Mouse (Mus musculus): Measurements from ENCODE around the gene 4930412O13Rik. TPM values are rescaled to one million over a fixed set of nuclear protein-coding genes. Genes with fewer than 3 reads are reported as not detected.

The 4930412O13Rik gene
- polyA plus RNA-seq, 1 experiment from 2014 or later: not detected

DNA sequence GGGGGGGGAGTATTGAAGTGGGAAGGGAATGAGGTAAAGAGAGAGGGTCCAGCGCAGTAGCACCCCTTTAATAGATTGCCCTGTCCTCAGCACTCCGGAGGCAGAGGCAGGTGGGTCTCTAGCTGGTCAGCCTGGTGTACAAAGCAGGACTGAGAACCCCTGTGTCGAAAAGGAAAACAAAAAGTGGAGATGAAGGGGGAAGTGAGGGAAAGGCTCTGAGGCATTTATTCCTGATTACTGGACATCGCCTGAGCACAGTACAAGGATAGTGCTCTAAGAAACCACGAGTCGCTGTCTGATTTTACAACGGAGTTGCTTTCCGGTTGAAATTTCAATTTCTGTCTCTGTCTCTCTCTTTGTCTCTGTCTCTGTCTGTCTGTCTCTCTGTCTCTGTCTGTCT, 9.2 kb downstream of the 4930412O13Rik start:
- WGBS: 3% methylated on average over 8 of the region's 8 CpGs
- H3K27ac ChIP-seq (ENCODE audit: low read depth, low read length): no peak overlapping the region
- H3K4me3 ChIP-seq (ENCODE audit: low read depth, low read length): no peak overlapping the region
- ATAC-seq (ENCODE audit: low read depth): no peak
- no peak overlapping the region for H3K9ac ChIP-seq (replicated peaks; ENCODE audit: low read depth, low read length)
- H3K27me3 ChIP-seq (ENCODE audit: control insufficient read depth, insufficient read depth, low read length): peaks cover 66% of the 10 kb centered on the region
- H3K9me3 ChIP-seq (ENCODE audit: control insufficient read depth, low read length): no peaks in the 10 kb centered on the region
- H3K4me2 ChIP-seq (ENCODE audit: low read depth, low read length): no peak overlapping the region
- H3K4me1 ChIP-seq (ENCODE audit: control insufficient read depth, insufficient read depth, low read length): no peaks in the 10 kb centered on the region
- no peaks in the 10 kb centered on the region for H3K36me3 ChIP-seq (ENCODE audit: control insufficient read depth, insufficient read depth, low read length)

DNA sequence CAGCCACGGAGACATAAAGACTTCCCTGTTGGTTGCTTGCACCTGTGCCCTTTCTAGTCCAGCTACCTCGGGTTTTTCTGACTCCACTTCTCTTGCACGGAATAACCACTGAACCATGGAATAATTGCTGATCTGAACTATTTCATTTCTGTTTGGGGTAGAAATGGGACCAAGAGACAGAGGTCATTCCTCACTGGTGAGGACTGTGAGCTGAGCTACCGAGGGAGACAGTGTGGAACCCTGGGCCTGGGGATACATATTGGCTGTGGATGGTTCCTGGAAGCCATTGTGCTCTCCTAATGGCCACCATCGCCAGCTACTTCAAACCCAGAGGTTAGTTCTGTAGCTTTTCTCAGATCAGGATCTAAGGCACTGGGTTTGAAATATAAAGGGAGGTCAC, 9.9 kb downstream of the 4930412O13Rik start:
- Histone ChIP-seq H3K27me3 (ENCODE audit: control insufficient read depth, insufficient read depth, low read length) (peaks cover 60% of the 10 kb centered on the region), H3K4me2 (ENCODE audit: low read depth, low read length) (no peak overlapping the region), H3K9me3 (ENCODE audit: control insufficient read depth, low read length) (no peaks in the 10 kb centered on the region), H3K4me1 (ENCODE audit: control insufficient read depth, insufficient read depth, low read length) (no peaks in the 10 kb centered on the region), H3K4me3 (ENCODE audit: low read depth, low read length) (no peak overlapping the region), H3K36me3 (ENCODE audit: control insufficient read depth, insufficient read depth, low read length) (no peaks in the 10 kb centered on the region), H3K9ac (replicated peaks; ENCODE audit: low read depth, low read length) (no peak overlapping the region), H3K27ac (ENCODE audit: low read depth, low read length) (no peak overlapping the region)
- no peak for ATAC-seq (ENCODE audit: low read depth)
- 1% methylated on average over 5 of the region's 5 CpGs for WGBS

DNA sequence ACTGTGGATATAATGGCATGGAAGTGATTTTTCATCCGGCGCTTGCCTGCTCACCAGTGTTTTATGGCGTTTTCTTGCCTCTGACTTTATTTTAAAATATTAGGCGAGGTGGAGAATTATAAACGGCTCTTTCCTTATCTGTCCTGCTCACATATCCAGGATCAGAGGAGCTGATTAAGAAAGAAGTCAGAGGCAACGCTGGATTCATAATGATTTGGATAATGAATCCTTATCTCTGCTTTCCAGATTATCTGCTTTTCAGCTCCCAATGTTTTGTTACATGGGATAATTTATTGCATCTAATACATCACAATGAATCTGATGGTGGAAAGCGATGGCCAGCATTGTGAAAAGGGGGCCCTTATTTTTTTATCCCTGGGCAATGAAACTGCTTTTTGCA, 11.5 kb downstream of the 4930412O13Rik start:
- Histone ChIP-seq H3K4me2 (ENCODE audit: low read depth, low read length) (no peak overlapping the region), H3K4me3 (ENCODE audit: low read depth, low read length) (no peak overlapping the region), H3K9ac (replicated peaks; ENCODE audit: low read depth, low read length) (no peak overlapping the region), H3K27me3 (ENCODE audit: control insufficient read depth, insufficient read depth, low read length) (peaks cover 65% of the 10 kb centered on the region), H3K9me3 (ENCODE audit: control insufficient read depth, low read length) (no peaks in the 10 kb centered on the region), H3K36me3 (ENCODE audit: control insufficient read depth, insufficient read depth, low read length) (no peaks in the 10 kb centered on the region), H3K27ac (ENCODE audit: low read depth, low read length) (no peak overlapping the region), H3K4me1 (ENCODE audit: control insufficient read depth, insufficient read depth, low read length) (no peaks in the 10 kb centered on the region)
- no peak for ATAC-seq (ENCODE audit: low read depth)
- WGBS: 2% methylated on average over 7 of the region's 7 CpGs

DNA sequence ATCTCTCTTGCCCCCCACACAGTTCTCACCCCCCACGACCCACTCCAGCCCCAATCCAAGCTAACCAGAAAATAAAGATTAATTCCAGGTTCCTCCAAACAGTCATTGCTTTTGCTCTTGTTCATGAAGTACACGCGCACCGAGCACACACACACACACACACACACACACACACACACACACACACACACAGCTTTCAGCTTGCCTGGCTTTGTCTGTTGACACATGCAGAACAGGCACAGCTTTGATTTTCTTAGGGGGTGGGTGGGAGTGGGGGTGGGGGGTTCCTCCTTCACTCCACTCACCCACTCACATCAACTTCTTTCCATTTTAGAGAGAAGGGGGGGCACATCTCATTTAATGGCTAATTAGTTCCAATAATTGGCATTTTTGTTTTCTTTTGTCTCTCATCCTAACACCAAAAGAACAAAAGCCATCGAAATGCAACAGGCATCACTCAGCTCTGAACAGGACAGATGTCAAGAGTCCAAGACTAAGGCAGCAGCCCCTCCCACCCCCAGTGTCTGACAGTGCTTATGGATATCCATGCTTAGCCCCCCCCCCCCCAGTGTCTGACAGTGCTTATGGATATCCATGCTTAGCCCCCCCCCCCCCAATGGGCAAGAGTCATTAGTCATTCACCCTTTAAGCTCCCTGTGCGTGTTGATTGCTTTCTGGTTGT, 12.4 kb downstream of the 4930412O13Rik start:
- ATAC-seq (ENCODE audit: low read depth): no peak
- Histone ChIP-seq H3K27ac (ENCODE audit: low read depth, low read length) (no peak overlapping the region), H3K27me3 (ENCODE audit: control insufficient read depth, insufficient read depth, low read length) (peaks cover 68% of the 10 kb centered on the region)

DNA sequence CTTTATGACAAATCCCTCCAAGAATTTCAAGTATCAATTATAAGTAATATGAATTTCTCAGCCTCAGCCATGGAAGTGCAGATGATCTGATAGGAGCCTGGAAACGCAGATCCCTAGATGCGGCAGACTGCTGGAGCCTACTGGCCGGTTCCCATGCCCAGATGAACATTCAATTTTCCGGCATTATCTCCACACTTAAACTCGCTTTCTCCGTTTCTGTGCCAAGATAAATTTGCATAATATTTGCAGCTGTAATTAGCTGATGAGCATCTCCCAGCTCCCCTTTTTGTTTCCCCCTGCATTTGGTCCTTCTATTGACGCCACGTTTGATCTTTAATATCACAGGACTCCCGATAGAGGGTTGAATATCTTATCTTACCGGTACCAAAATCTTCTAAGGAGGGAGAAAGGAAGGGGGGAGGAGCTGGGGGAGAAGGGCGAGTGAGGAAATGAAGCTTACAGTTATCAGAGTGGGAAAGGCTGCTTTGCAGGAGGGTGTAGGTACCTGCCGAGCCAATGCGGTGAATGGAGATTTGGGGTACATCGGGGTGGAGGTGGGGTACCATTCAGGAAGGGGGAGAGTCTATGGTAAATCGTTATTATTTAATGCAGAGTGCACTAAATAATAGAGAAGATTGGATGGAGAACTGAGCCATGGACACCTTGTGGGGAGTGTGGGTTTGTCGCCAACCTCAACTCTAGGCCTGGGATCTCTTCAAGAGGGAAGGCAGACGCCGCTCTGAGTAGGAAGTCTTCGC, 14.0 kb downstream of the 4930412O13Rik start:
- ATAC-seq (ENCODE audit: low read depth): no peak
- Histone ChIP-seq H3K9ac (replicated peaks; ENCODE audit: low read depth, low read length) (no peak overlapping the region), H3K4me1 (ENCODE audit: control insufficient read depth, insufficient read depth, low read length) (no peaks in the 10 kb centered on the region), H3K36me3 (ENCODE audit: control insufficient read depth, insufficient read depth, low read length) (no peaks in the 10 kb centered on the region), H3K4me2 (ENCODE audit: low read depth, low read length) (no peak overlapping the region), H3K4me3 (ENCODE audit: low read depth, low read length) (no peak overlapping the region), H3K27me3 (ENCODE audit: control insufficient read depth, insufficient read depth, low read length) (peaks cover 52% of the 10 kb centered on the region), H3K27ac (ENCODE audit: low read depth, low read length) (no peak overlapping the region), H3K9me3 (ENCODE audit: control insufficient read depth, low read length) (no peaks in the 10 kb centered on the region)
- 2% methylated on average over 19 of the region's 19 CpGs for WGBS

More for the DNA sequence above, 12.4 kb downstream of the 4930412O13Rik start:
- Histone ChIP-seq H3K36me3 (ENCODE audit: control insufficient read depth, insufficient read depth, low read length) (no peaks in the 10 kb centered on the region), H3K9ac (replicated peaks; ENCODE audit: low read depth, low read length) (no peak overlapping the region), H3K4me3 (ENCODE audit: low read depth, low read length) (no peak overlapping the region), H3K9me3 (ENCODE audit: control insufficient read depth, low read length) (no peaks in the 10 kb centered on the region), H3K4me2 (ENCODE audit: low read depth, low read length) (no peak overlapping the region), H3K4me1 (ENCODE audit: control insufficient read depth, insufficient read depth, low read length) (no peaks in the 10 kb centered on the region)
- 0% methylated on average over 6 of the region's 6 CpGs for WGBS

DNA sequence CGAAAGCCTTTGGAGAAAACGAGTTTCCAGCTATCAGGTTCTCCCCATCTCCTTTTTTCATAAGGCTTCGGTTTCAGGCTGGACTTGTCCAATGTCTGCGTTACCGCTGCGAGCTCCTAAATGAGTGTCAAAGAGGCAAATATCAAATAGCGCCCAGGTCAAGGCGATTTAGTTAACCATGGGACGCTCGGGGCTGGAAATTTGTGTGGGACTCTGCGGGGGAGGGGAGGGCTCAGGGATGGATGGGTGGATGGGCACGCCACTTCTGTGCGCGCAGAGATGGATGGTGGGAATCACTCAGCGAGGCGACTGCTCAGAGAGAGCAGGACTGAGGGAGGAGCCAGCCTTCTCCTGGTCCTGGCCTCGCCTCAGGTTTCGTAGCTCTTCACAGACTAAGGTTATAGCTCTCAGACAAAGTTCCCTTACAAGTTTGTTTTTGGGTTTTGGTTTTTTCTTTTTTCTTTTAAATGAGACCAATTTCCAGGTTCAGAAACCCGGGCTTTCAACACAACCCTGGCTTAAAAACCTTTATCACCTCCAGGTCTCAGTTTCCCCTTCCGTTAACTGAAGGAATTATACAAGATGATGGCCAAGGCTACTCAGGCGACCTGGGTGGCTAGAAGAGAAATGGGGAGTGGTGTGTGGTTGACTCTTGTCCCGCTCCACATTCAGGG, 15.2 kb downstream of the 4930412O13Rik start:
- ATAC-seq (ENCODE audit: low read depth): 0 out of 2 replicates have a peak, but pooled peaks have one; percentile 31
- H3K4me2 ChIP-seq (ENCODE audit: low read depth, low read length): no peak overlapping the region
- H3K4me1 ChIP-seq (ENCODE audit: control insufficient read depth, insufficient read depth, low read length): no peaks in the 10 kb centered on the region
- no peaks in the 10 kb centered on the region for H3K36me3 ChIP-seq (ENCODE audit: control insufficient read depth, insufficient read depth, low read length)
- no peak overlapping the region for H3K9ac ChIP-seq (replicated peaks; ENCODE audit: low read depth, low read length)
- H3K27ac ChIP-seq (ENCODE audit: low read depth, low read length): no peak overlapping the region
- under 1% methylated on average over 22 of the region's 22 CpGs for WGBS
- no peak overlapping the region for H3K4me3 ChIP-seq (ENCODE audit: low read depth, low read length)
- H3K27me3 ChIP-seq (ENCODE audit: control insufficient read depth, insufficient read depth, low read length): peaks cover 45% of the 10 kb centered on the region
- H3K9me3 ChIP-seq (ENCODE audit: control insufficient read depth, low read length): no peaks in the 10 kb centered on the region

DNA sequence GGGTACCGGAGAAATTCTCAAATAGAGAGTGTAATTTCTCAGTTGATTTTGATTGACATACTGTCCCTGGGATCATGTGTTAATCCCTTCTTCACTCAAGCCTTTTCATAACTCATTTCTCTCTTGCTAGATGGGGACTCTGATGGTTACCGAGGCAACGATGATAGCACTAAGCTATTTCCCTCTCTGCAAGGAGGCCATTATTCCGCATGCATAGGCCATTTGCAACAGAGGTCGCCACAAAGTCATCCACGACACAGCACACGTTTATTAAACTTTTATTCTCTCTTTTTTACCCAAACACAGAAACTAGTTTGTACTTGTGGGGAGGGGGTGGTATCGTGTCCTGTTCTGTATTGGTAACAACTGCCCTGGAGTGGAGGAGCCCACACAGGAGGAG, 16.8 kb downstream of the 4930412O13Rik start:
- Histone ChIP-seq H3K4me3 (ENCODE audit: low read depth, low read length) (no peak overlapping the region), H3K9ac (replicated peaks; ENCODE audit: low read depth, low read length) (no peak overlapping the region), H3K4me2 (ENCODE audit: low read depth, low read length) (no peak overlapping the region), H3K9me3 (ENCODE audit: control insufficient read depth, low read length) (no peaks in the 10 kb centered on the region), H3K27ac (ENCODE audit: low read depth, low read length) (no peak overlapping the region), H3K4me1 (ENCODE audit: control insufficient read depth, insufficient read depth, low read length) (no peaks in the 10 kb centered on the region), H3K27me3 (ENCODE audit: control insufficient read depth, insufficient read depth, low read length) (peaks cover 45% of the 10 kb centered on the region), H3K36me3 (ENCODE audit: control insufficient read depth, insufficient read depth, low read length) (no peaks in the 10 kb centered on the region)
- 3% methylated on average over 8 of the region's 8 CpGs for WGBS
- no peak for ATAC-seq (ENCODE audit: low read depth)

DNA sequence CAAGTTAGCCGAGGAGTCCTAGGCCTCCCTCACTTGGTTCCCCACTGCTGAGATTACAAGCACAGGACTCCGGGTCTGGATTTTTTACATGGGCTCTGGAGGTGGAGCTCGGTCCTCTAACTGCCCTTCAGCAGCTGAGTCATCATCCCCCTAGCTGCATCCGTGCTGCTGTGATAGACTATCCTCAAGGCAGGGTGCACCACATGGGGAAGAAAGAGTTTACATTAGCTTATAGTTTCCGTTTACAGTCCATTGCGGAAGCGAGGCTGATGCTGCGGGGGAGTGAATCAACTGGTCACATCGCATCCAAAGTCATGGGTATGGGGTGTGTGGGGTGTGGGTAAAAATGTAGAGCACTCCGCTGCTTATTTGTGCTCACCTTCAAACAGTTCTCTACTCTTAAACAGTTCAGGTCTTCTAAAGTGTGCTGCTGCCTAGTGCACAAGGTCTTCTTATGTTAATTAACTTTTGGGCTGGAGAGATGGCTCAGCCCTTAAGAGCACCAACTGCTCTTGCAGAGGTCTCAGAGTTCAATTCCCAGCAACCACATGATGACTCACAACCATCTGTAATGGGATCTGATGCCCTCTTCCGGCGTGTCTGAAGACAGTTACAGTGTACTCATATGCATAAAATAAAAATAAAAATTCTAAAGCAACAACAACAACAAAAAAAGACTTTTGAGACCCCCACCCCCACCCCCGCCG, 23.0 kb downstream of the 4930412O13Rik start:
- Histone ChIP-seq H3K27ac (ENCODE audit: low read depth, low read length) (no peak overlapping the region), H3K27me3 (ENCODE audit: control insufficient read depth, insufficient read depth, low read length) (0 out of 2 replicates have a peak, but pooled peaks cover 3% of the 10 kb centered on the region), H3K4me2 (ENCODE audit: low read depth, low read length) (no peak overlapping the region), H3K4me1 (ENCODE audit: control insufficient read depth, insufficient read depth, low read length) (no peaks in the 10 kb centered on the region), H3K9me3 (ENCODE audit: control insufficient read depth, low read length) (no peaks in the 10 kb centered on the region), H3K9ac (replicated peaks; ENCODE audit: low read depth, low read length) (no peak overlapping the region), H3K36me3 (ENCODE audit: control insufficient read depth, insufficient read depth, low read length) (no peaks in the 10 kb centered on the region), H3K4me3 (ENCODE audit: low read depth, low read length) (no peak overlapping the region)
- WGBS: 67% methylated on average over 14 of the region's 14 CpGs
- ATAC-seq (ENCODE audit: low read depth): no peak

Data from neural tube, embryonic 14.5 days (tissue).